Mouse (Mus musculus): ENCODE measurements around the gene Prr5l. TPM values are rescaled to one million over a fixed set of nuclear protein-coding genes. Genes with fewer than 3 reads are reported as not detected.

Gene Prr5l
- polyA plus RNA-seq, 1 experiment from 2014 or later, result 3.8 TPM

DNA sequence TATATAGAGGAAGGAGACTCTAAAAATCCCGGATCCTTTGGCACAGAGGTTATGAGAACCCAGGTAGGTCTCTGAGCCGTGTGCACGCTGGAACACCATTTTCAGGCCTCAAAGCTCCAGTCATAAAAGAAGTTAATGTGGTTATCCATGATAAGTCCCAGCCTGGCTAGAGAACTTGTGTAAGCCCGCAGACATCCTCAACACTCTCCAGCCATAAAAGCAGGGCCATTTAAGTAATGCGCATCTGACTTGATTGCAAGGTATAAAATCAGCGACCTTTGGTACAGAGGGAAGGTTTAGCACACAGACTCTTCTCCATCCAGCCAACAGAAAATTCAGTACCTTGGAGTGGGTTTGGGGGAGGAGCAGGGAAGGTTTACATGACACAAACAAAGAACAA lies 80.6 kb downstream of the Prr5l start:
- Histone ChIP-seq H3K27ac (replicated peaks) (no peak overlapping the region), H3K4me1 (replicated peaks; ENCODE audit: control insufficient read depth, insufficient read depth) (no peaks in the 10 kb centered on the region), H3K9ac (ENCODE audit: low read length) (no peak overlapping the region), H3K36me3 (ENCODE audit: control insufficient read depth, insufficient read depth, low read length) (no peaks in the 10 kb centered on the region), H3K4me2 (replicated peaks; ENCODE audit: low read depth) (no peak overlapping the region), H3K4me3 (ENCODE audit: low read depth, low read length) (no peak overlapping the region), H3K27me3 (ENCODE audit: control insufficient read depth, insufficient read depth, low read length) (no peaks in the 10 kb centered on the region), H3K9me3 (ENCODE audit: control insufficient read depth, low read length) (no peaks in the 10 kb centered on the region)
- DNase-seq (ENCODE audit: low spot score), result no peak
- TF ChIP-seq EP300 (optimal IDR thresholded peaks at IDR 0.05), result no peak
- TF ChIP-seq CTCF (IDR thresholded peaks at IDR 0.05; ENCODE audit: low read depth), result no peak
- no peak for ATAC-seq (ENCODE audit: low FRiP score, low TSS enrichment)
- WGBS, result 93% methylated on average over 6 of the region's 6 CpGs

DNA sequence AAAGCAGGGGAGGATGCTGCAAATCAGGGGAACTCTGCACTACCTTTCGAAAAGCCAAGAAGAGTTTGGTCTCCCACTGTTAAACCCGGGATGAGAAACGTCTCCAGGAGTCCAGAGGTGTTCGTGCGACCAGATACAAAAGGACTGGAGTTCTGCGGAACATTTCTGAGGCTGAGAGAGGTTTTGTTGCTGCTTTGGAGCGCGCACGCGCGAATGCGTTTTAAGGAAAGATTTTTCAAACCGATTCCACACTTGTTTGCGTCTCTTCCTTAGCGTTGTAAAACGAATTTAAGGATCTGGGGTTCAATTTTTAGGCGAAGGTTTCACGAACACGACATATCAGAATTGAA lies 85.0 kb downstream of the Prr5l start:
- Histone ChIP-seq H3K9ac (ENCODE audit: low read length) (peak overlapping the region; percentile 62; the same call in 1 of the 2 replicates), H3K36me3 (ENCODE audit: control insufficient read depth, insufficient read depth, low read length) (no peaks in the 10 kb centered on the region), H3K4me2 (replicated peaks; ENCODE audit: low read depth) (peak overlapping the region; percentile 92), H3K27me3 (ENCODE audit: control insufficient read depth, insufficient read depth, low read length) (no peaks in the 10 kb centered on the region), H3K4me1 (replicated peaks; ENCODE audit: control insufficient read depth, insufficient read depth) (peaks cover 3% of the 10 kb centered on the region; the same call in 1 of the 2 replicates), H3K9me3 (ENCODE audit: control insufficient read depth, low read length) (no peaks in the 10 kb centered on the region), H3K4me3 (ENCODE audit: low read depth, low read length) (peak overlapping the region; percentile 57), H3K27ac (replicated peaks) (no peak overlapping the region)
- ATAC-seq (ENCODE audit: low FRiP score, low TSS enrichment) (no peak), DNase-seq (ENCODE audit: low spot score) (no peak)
- no peak for TF ChIP-seq EP300 (optimal IDR thresholded peaks at IDR 0.05)
- TF ChIP-seq CTCF (IDR thresholded peaks at IDR 0.05; ENCODE audit: low read depth), result no peak
- 3% methylated on average over 19 of the region's 19 CpGs for WGBS

DNA sequence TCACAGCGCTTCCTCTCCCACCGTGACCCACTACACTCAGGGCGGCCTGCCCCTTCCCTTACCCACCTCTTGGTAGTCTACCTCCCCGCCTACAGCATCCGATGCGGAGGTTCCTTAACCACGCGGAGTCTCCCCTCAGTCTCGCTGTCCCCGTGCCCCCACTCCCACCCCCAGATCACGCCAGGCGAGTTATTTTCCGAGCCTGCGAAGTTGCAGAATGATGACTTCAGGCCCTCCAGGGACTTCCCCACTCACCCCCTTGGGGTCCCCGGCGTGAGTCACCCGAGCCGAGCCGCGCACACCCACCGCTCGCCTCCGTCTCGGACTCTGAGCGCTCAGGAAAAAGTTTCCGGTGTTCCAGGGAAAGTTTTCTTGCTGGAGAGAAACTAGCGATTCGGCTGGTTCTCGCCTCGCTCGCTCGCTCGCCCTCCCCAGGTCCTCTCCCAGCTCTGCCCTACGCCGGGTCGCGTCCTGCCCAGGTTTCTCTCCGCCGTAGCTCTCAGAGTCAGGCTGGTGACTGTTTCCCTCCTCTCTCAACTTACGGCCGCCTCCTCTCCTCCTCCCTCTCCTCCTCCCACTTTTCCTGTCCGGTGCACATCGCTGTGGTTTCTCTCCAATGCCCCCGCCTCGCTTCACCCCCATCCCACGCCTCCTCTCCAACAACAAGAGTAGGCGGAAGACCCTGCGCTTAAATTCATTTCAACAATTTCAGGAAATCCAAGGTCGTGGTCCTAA lies 85.5 kb downstream of the Prr5l start:
- H3K27me3 ChIP-seq (ENCODE audit: control insufficient read depth, insufficient read depth, low read length), result no peaks in the 10 kb centered on the region
- H3K4me3 ChIP-seq (ENCODE audit: low read depth, low read length), result peak overlapping the region; percentile 57
- WGBS, result under 1% methylated on average over 49 of the region's 49 CpGs
- H3K27ac ChIP-seq (replicated peaks), result peak overlapping the region; percentile 67
- no peaks in the 10 kb centered on the region for H3K9me3 ChIP-seq (ENCODE audit: control insufficient read depth, low read length)
- peak overlapping the region; percentile 62 for H3K9ac ChIP-seq (ENCODE audit: low read length)
- peaks cover 3% of the 10 kb centered on the region; the same call in 1 of the 2 replicates for H3K4me1 ChIP-seq (replicated peaks; ENCODE audit: control insufficient read depth, insufficient read depth)
- TF ChIP-seq CTCF (IDR thresholded peaks at IDR 0.05; ENCODE audit: low read depth) (no peak), EP300 (optimal IDR thresholded peaks at IDR 0.05) (no peak)
- ATAC-seq (ENCODE audit: low FRiP score, low TSS enrichment) (peak; percentile 54), DNase-seq (ENCODE audit: low spot score) (peak; percentile 38)
- peak overlapping the region; percentile 92 for H3K4me2 ChIP-seq (replicated peaks; ENCODE audit: low read depth)
- H3K36me3 ChIP-seq (ENCODE audit: control insufficient read depth, insufficient read depth, low read length), result no peaks in the 10 kb centered on the region

DNA sequence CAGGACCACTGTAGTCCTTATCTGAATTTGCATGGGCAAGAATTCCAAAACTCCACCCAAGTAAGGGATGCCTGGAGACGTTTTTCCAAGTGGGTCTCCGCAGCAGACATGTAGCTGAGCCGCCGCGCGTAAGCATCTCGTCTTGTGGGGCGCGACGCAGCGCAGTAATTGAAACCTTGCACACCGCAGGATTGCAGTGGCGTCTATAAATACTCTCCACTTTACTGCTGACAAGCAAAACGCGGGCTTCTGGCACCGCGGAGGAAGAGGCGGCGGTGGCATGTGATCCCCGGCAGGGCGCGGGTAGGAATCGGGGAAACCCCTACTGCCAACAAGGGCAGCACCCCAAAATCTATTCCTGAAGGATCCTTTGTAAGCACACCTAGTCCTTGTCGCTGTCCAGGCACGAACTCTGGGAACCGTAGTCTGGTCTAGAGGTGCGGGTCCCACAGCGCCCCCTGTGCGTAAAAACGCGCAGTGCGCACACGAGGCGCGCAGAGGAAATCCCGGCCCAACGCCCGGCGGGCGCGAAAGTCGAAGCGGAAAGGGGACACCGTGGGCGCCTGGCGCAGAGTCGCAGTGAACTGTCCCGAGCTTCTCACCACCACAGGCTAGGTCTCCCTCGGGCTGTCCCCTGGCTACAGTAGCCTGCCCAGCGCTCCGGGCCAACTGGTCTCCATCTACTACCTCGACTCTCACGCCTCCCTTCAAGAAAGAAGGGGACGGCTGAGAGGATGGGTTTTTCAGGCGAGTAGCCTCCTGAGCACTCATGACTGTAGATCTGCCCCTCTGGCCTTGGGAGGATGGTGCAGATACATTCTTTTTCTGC lies 86.3 kb downstream of the Prr5l start:
- Histone ChIP-seq H3K36me3 (ENCODE audit: control insufficient read depth, insufficient read depth, low read length) (no peaks in the 10 kb centered on the region), H3K9ac (ENCODE audit: low read length) (peak overlapping the region; percentile 62), H3K4me1 (replicated peaks; ENCODE audit: control insufficient read depth, insufficient read depth) (peaks cover 3% of the 10 kb centered on the region; the same call in 1 of the 2 replicates), H3K27ac (replicated peaks) (peak overlapping the region; percentile 67), H3K4me2 (replicated peaks; ENCODE audit: low read depth) (peak overlapping the region; percentile 92), H3K27me3 (ENCODE audit: control insufficient read depth, insufficient read depth, low read length) (no peaks in the 10 kb centered on the region), H3K4me3 (ENCODE audit: low read depth, low read length) (peak overlapping the region; percentile 57), H3K9me3 (ENCODE audit: control insufficient read depth, low read length) (no peaks in the 10 kb centered on the region)
- TF ChIP-seq CTCF (IDR thresholded peaks at IDR 0.05; ENCODE audit: low read depth) (peak; percentile 86), EP300 (optimal IDR thresholded peaks at IDR 0.05) (no peak)
- ATAC-seq (ENCODE audit: low FRiP score, low TSS enrichment), result peak; percentile 77
- peak; percentile 76 for DNase-seq (ENCODE audit: low spot score)
- WGBS, result 1% methylated on average over 52 of the region's 55 CpGs

DNA sequence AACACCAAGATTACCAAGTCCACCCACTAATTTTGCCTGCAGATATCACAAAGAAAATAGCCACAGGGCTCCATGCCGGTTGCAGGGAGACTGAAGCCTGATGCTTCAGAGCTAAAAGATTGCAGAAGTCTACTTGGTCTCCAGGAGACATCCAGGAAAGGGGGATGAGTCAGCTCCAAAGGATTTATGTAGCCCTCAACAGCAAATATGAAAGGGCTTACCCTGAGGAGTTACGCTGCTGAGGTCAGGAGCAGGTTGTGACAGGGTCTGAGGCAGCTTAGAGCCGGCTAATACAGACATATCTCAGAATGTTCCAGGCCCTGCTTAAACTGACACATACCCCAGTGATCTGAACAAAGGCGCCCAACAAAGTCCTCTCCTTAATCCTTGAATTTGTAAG lies 90.7 kb downstream of the Prr5l start:
- 49% methylated on average over 4 of the region's 4 CpGs for WGBS
- H3K9ac ChIP-seq (ENCODE audit: low read length), result no peak overlapping the region
- TF ChIP-seq EP300 (optimal IDR thresholded peaks at IDR 0.05) (no peak), CTCF (IDR thresholded peaks at IDR 0.05; ENCODE audit: low read depth) (no peak)
- no peaks in the 10 kb centered on the region for H3K9me3 ChIP-seq (ENCODE audit: control insufficient read depth, low read length)
- H3K27ac ChIP-seq (replicated peaks), result peak overlapping the region; percentile 40; the same call in 1 of the 2 replicates
- no peak overlapping the region for H3K4me2 ChIP-seq (replicated peaks; ENCODE audit: low read depth)
- H3K4me1 ChIP-seq (replicated peaks; ENCODE audit: control insufficient read depth, insufficient read depth), result peaks cover 3% of the 10 kb centered on the region; the same call in 1 of the 2 replicates
- no peak for DNase-seq (ENCODE audit: low spot score)
- H3K4me3 ChIP-seq (ENCODE audit: low read depth, low read length), result no peak overlapping the region
- H3K27me3 ChIP-seq (ENCODE audit: control insufficient read depth, insufficient read depth, low read length), result no peaks in the 10 kb centered on the region
- no peaks in the 10 kb centered on the region for H3K36me3 ChIP-seq (ENCODE audit: control insufficient read depth, insufficient read depth, low read length)
- no peak for ATAC-seq (ENCODE audit: low FRiP score, low TSS enrichment)
